ENCODE assay signal across 9 mouse cellular contexts in the genomic region with DNA sequence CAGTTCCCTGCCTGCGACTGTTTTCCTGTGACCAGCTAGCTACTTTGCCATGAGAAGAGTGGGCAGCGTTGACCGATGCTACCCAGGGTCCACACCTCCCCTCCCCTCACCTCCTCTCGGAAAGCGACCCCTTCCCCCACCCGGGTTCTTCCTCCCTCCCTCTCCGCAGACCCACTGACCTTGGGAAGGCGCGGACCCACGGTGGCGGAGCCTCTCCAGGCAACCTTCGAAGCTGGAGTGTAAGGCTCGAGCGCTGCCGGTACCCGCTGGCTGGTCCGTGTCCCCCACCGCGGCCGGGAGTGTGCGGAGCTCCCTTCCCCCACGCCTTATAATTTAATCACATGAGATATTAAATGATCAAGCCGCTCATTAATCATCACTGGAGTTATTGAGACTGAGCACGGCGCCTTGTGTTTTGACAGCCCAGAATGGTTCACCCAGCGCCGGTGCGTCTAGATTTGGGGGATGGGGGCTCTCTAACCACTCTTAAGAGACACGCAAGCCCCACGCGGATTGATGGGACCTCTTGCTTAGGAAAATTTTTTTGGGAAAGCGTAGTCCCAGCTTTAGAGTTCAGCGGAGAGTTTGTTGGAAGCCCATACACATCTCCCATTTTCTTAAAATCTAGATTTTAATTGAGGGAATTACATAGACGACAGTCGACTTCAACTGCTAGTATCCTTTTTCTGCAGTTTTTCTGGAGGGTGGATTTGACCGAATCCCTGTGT. TPM values are rescaled to one million over a fixed set of nuclear protein-coding genes. Genes with fewer than 3 reads are reported as not detected.
DNase-seq lines count a peak whose midpoint lies in the region; ATAC-seq and TF ChIP-seq lines count a peak whose summit lies in the region.
"Had no signal": no experiment of that assay in that cellular context is flagged by ENCODE, and none has a peak within 500 bp of the region (broad histone marks: within the 10 kb centered on the region; RNA-seq: fewer than 3 reads in every experiment).

No protein-coding gene starts in this region.

- no peak overlapping the region for H3K9ac ChIP-seq in liver, postnatal 0 days (replicated peaks)
- H3K9ac ChIP-seq in liver, embryonic 11.5 days (ENCODE audit: low read depth, low read length), result no peak overlapping the region
- H3K9ac ChIP-seq in hindbrain, embryonic 13.5 days, result peak overlapping the region; percentile 67

- no peak for TF ChIP-seq EP300 in liver, postnatal 0 days (IDR thresholded peaks at IDR 0.05; ENCODE audit: low read depth)

- no peaks in the 10 kb centered on the region for H3K36me3 ChIP-seq in liver, postnatal 0 days (replicated peaks; ENCODE audit: insufficient read depth, low read length)
- H3K36me3 ChIP-seq in liver, embryonic 11.5 days (ENCODE audit: control insufficient read depth, insufficient read depth, low read length), result no peaks in the 10 kb centered on the region
- no peaks in the 10 kb centered on the region for H3K36me3 ChIP-seq in hindbrain, embryonic 13.5 days

- no peak overlapping the region for H3K4me3 ChIP-seq in liver, postnatal 0 days (ENCODE audit: low read depth, low read length)
- no peak overlapping the region for H3K4me3 ChIP-seq in liver, embryonic 11.5 days (ENCODE audit: low read depth, low read length)
- H3K4me3 ChIP-seq in hindbrain, embryonic 13.5 days, result peak overlapping the region; percentile 34
- H3K4me3 ChIP-seq in olfactory bulb, adult 2 months (ENCODE audit: insufficient read depth, low read depth, low read length), result peak overlapping the region; percentile 28

- no peak for TF ChIP-seq POLR2A in olfactory bulb, adult 2 months (IDR thresholded peaks at IDR 0.05; ENCODE audit: insufficient read depth, low read depth, low read length)

- no peak overlapping the region for H3K4me2 ChIP-seq in liver, postnatal 0 days (ENCODE audit: low read depth, low read length)
- H3K4me2 ChIP-seq in liver, embryonic 11.5 days, result no peak overlapping the region
- peak overlapping the region; percentile 56 for H3K4me2 ChIP-seq in hindbrain, embryonic 13.5 days

- no peak overlapping the region for H3K27ac ChIP-seq in liver, postnatal 0 days (ENCODE audit: low read depth)
- H3K27ac ChIP-seq in liver, embryonic 11.5 days (ENCODE audit: low read depth, low read length), result no peak overlapping the region
- peak overlapping the region; percentile 78 for H3K27ac ChIP-seq in hindbrain, embryonic 13.5 days
- H3K27ac ChIP-seq in olfactory bulb, adult 2 months (ENCODE audit: insufficient read depth, low read depth, low read length), result no peak overlapping the region

- H3K9me3 ChIP-seq in liver, postnatal 0 days (ENCODE audit: low read length), result no peaks in the 10 kb centered on the region
- no peaks in the 10 kb centered on the region for H3K9me3 ChIP-seq in liver, embryonic 11.5 days (ENCODE audit: control insufficient read depth, low read length)
- no peaks in the 10 kb centered on the region for H3K9me3 ChIP-seq in hindbrain, embryonic 13.5 days

- TF ChIP-seq CTCF in liver, postnatal 0 days (IDR thresholded peaks at IDR 0.05; ENCODE audit: low read depth), result no peak
- no peak for TF ChIP-seq CTCF in olfactory bulb, adult 2 months (IDR thresholded peaks at IDR 0.05; ENCODE audit: insufficient read depth, low read depth, low read length)

- WGBS in liver, postnatal 0 days (ENCODE audit: insufficient replicate concordance), result 5% methylated on average over 36 of the region's 36 CpGs
- WGBS in liver, embryonic 11.5 days, result 6% methylated on average over 36 of the region's 36 CpGs
- WGBS in hindbrain, embryonic 13.5 days, result 2% methylated on average over 36 of the region's 36 CpGs
- 10% methylated on average over 36 of the region's 36 CpGs for WGBS in olfactory bulb, adult 2 months

- H3K4me1 ChIP-seq in liver, postnatal 0 days (ENCODE audit: insufficient read depth), result no peaks in the 10 kb centered on the region
- H3K4me1 ChIP-seq in liver, embryonic 11.5 days (replicated peaks; ENCODE audit: control insufficient read depth, insufficient read depth, low read length), result no peaks in the 10 kb centered on the region
- peaks cover 36% of the 10 kb centered on the region for H3K4me1 ChIP-seq in hindbrain, embryonic 13.5 days (replicated peaks)
- H3K4me1 ChIP-seq in olfactory bulb, adult 2 months (ENCODE audit: control insufficient read depth, insufficient read depth, low read length), result peaks cover 15% of the 10 kb centered on the region; the same call in 1 of the 2 replicates

- no peak for ATAC-seq in liver, postnatal 0 days
- no peak for ATAC-seq in liver, embryonic 11.5 days (replicated peaks; ENCODE audit: low FRiP score)
- ATAC-seq in hindbrain, embryonic 13.5 days (ENCODE audit: low FRiP score), result no peak
- ATAC-seq in erythroblast, adult 5-6 weeks (replicated peaks; ENCODE audit: low FRiP score, poor library complexity, severe bottlenecking), result no peak

- peaks cover 62% of the 10 kb centered on the region for H3K27me3 ChIP-seq in liver, postnatal 0 days (ENCODE audit: insufficient read depth, low read length)
- H3K27me3 ChIP-seq in liver, embryonic 11.5 days (replicated peaks; ENCODE audit: control insufficient read depth, insufficient read depth, low read length), result peaks cover 78% of the 10 kb centered on the region
- H3K27me3 ChIP-seq in hindbrain, embryonic 13.5 days, result peaks cover 93% of the 10 kb centered on the region

- DNase-seq in adrenal gland, postnatal 36 days, result peak; percentile 2 to 8
- no peak for DNase-seq in adrenal gland, adult 2 months
- peak; percentile 14 for DNase-seq in liver, postnatal 0 days
- DNase-seq in liver, embryonic 11.5 days (ENCODE audit: low spot score), result no peak
- DNase-seq in urinary bladder, postnatal 4 days (ENCODE audit: low spot score in 2 of 2), result no peak
- DNase-seq: gastrocnemius, postnatal 36 days had no signal

RNA-seq across cellular contexts. Expression of a gene that starts 16.2 kb away (rescaled TPM):
- total RNA-seq in adrenal gland, postnatal 36 days (2021), result 10 to 100 TPM; 46.4 to 47.3 TPM
- 10 to 100 TPM; 48.2 to 50.0 TPM for total RNA-seq in adrenal gland, adult 2 months (2021)
- polyA plus RNA-seq in adrenal gland, adult 2 months (2012; rRNA removed), result 1.5 TPM in 2 replicates
- polyA plus RNA-seq in liver, postnatal 0 days (2015; fragmentation: Nextera tagmentation; extraction: Ambion mirVana), result 8.2 and 8.5 TPM in 2 replicates
- 17.2 and 22.3 TPM in 2 replicates for polyA plus RNA-seq in liver, embryonic 11.5 days (2014; fragmentation: Nextera tagmentation; extraction: Ambion mirVana)
- 28.3 and 28.8 TPM in 2 replicates for polyA plus RNA-seq in hindbrain, embryonic 13.5 days (2015; fragmentation: Nextera tagmentation; extraction: Ambion mirVana)
- not detected in 2 replicates for polyA plus RNA-seq in olfactory bulb, adult 2 months (2012; ENCODE audit: insufficient read depth, insufficient read length, low replicate concordance, missing spikeins)
- total RNA-seq in erythroblast, adult 5-6 weeks (2015; ENCODE audit: low replicate concordance), result 8.3 and 22.6 TPM in 2 replicates
- 10.7 and 19.1 TPM in 2 replicates for total RNA-seq in erythroblast, adult 5-6 weeks (2017; ENCODE audit: low replicate concordance)

Comparison
In these comparisons a context has a peak if more than half of its experiments do, and no peak if none do; other contexts are left out.
1. DNase-seq: peak in adrenal gland, postnatal 36 days (2 of 2) and liver, postnatal 0 days (single experiment); none in adrenal gland, adult 2 months (single experiment), liver, embryonic 11.5 days (single experiment) and urinary bladder, postnatal 4 days (0 of 2).
2. H3K4me3 ChIP-seq: peak in hindbrain, embryonic 13.5 days (single experiment) and olfactory bulb, adult 2 months (single experiment); none in liver, postnatal 0 days (single experiment) and liver, embryonic 11.5 days (single experiment).